Mouse (Mus musculus) limb, embryonic 11.5 days (tissue): ENCODE measurements around the gene Lrrc4. TPM values are rescaled to one million over a fixed set of nuclear protein-coding genes. Genes with fewer than 3 reads are reported as not detected.

Experiments
- ATAC-seq: fragments of 200-750 bp; cut with Nextera tagmentation; 2 replicates; pipeline ENCODE4 v1.8.0; 2017; ENCODE audit warnings: low read depth; ENCODE audit not compliant: insufficient number of reproducible peaks, low FRiP score, low TSS enrichment
- DNase-seq: peaks from one replicate; pipeline ENCODE4 v3.0.0-alpha.2; 2015; ENCODE audit warnings: low spot score
- H3K27ac ChIP-seq: fragments of 300-500 bp; sonication (generic); replicated peaks from 2 replicates; pipeline ENCODE4 v1.5.1; 2014; ENCODE audit warnings: low read depth, mild to moderate bottlenecking, low read length
- H3K27me3 ChIP-seq: fragments of 300-500 bp; sonication (generic); 2 replicates; pipeline ENCODE4 v1.6.1; 2014; ENCODE audit warnings: mild to moderate bottlenecking, low read length, mixed read lengths; ENCODE audit not compliant: control insufficient read depth, insufficient read depth
- H3K36me3 ChIP-seq: fragments of 300-500 bp; sonication (generic); 2 replicates; pipeline ENCODE4 v1.6.1; 2014; ENCODE audit warnings: mild to moderate bottlenecking, low read length, moderate library complexity, mixed read lengths; ENCODE audit not compliant: control insufficient read depth, insufficient read depth
- H3K4me1 ChIP-seq: fragments of 300-500 bp; sonication (generic); 2 replicates; pipeline ENCODE4 v1.6.1; 2014; ENCODE audit warnings: low read length, mixed read lengths; ENCODE audit not compliant: control insufficient read depth, insufficient read depth
- H3K4me2 ChIP-seq: fragments of 300-500 bp; sonication (generic); 2 replicates; pipeline ENCODE4 v1.6.1; 2014; ENCODE audit warnings: low read depth, mild to moderate bottlenecking, moderate library complexity; ENCODE audit not compliant: severe bottlenecking
- H3K4me3 ChIP-seq: fragments of 300-500 bp; sonication (generic); 2 replicates; pipeline ENCODE4 v1.5.1; 2014; ENCODE audit warnings: low read depth, low read length
- H3K9ac ChIP-seq: fragments of 300-500 bp; sonication (generic); 2 replicates; pipeline ENCODE4 v1.6.1; 2014; ENCODE audit warnings: mild to moderate bottlenecking, low read length
- H3K9me3 ChIP-seq: fragments of 300-500 bp; sonication (generic); 2 replicates; pipeline ENCODE4 v1.6.1; 2016; ENCODE audit warnings: low read length; ENCODE audit not compliant: control insufficient read depth
- WGBS: fragments of 180-500 bp; shearing (Covaris S2); extraction: QIAGEN DNeasy Blood & Tissue Kit; methylation state at CpG from one replicate; pipeline ENCODE4 v1.1.7; 2014; 5-methylcytosine and 5-hydroxymethylcytosine counted together
- polyA plus RNA-seq: library from polyadenylated mRNA; unstranded; fragments of >200 nt; fragmentation: Nextera tagmentation; extraction: Ambion mirVana; gene quantifications from 2 replicates; pipeline ENCODE4 v1.2.1, GENCODE M21; 2014

The Lrrc4 gene
- polyA plus RNA-seq, 1 experiment from 2014 or later, result 0.48 TPM

GRCm38 (mm10) chr6:28640088-28640487, 191.5 kb downstream of the Lrrc4 start:
- Histone ChIP-seq H3K27ac (no peak overlapping the region), H3K4me1 (no peaks in the 10 kb centered on the region), H3K9me3 (no peaks in the 10 kb centered on the region), H3K27me3 (no peaks in the 10 kb centered on the region), H3K4me3 (no peak overlapping the region), H3K36me3 (no peaks in the 10 kb centered on the region), H3K9ac (no peak overlapping the region), H3K4me2 (no peak overlapping the region)
- DNase-seq (no peak), ATAC-seq (no peak)
- 93% methylated on average over 5 of the region's 5 CpGs for WGBS

GRCm38 (mm10) chr6:28635531-28636348, 195.8 kb downstream of the Lrrc4 start:
- H3K4me2 ChIP-seq, result no peak overlapping the region
- DNase-seq, result no peak
- no peaks in the 10 kb centered on the region for H3K9me3 ChIP-seq
- H3K4me3 ChIP-seq, result no peak overlapping the region
- no peaks in the 10 kb centered on the region for H3K36me3 ChIP-seq
- H3K27me3 ChIP-seq, result no peaks in the 10 kb centered on the region
- no peak overlapping the region for H3K9ac ChIP-seq
- no peak for ATAC-seq
- no peaks in the 10 kb centered on the region for H3K4me1 ChIP-seq
- 73% methylated on average over 6 of the region's 6 CpGs for WGBS
- H3K27ac ChIP-seq, result no peak overlapping the region

DNA sequence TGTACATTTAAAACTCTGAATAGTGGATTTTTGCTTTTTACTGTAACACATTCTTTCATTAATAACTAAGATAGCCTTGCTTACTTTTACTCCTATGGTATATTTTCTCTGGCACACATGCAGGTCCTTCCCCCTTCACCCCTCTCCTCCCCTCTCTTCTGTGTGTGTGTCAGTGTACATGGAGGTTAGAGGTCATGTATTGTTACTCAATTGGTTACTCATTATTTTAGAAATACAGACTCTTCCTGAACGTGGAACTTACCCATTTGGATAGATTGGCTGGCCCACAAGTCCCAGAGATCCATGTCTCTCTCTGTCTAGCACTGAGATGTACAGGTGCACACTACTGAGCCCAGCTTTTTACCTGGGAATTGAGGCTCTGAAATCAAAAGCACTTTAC, 196.5 kb downstream of the Lrrc4 start:
- 77% methylated on average over 1 of the region's 1 CpGs for WGBS

GRCm38 (mm10) chr6:28633656-28634055, 197.9 kb downstream of the Lrrc4 start:
- Histone ChIP-seq H3K4me1 (no peaks in the 10 kb centered on the region), H3K4me2 (no peak overlapping the region), H3K9ac (no peak overlapping the region), H3K36me3 (no peaks in the 10 kb centered on the region), H3K27ac (no peak overlapping the region), H3K4me3 (no peak overlapping the region), H3K27me3 (no peaks in the 10 kb centered on the region), H3K9me3 (no peaks in the 10 kb centered on the region)
- DNase-seq (no peak), ATAC-seq (no peak)
- WGBS, result 60% methylated on average over 3 of the region's 3 CpGs

More for the DNA sequence above, 196.5 kb downstream of the Lrrc4 start:
- Histone ChIP-seq H3K9me3 (no peaks in the 10 kb centered on the region), H3K4me2 (no peak overlapping the region), H3K27me3 (no peaks in the 10 kb centered on the region), H3K4me3 (no peak overlapping the region), H3K4me1 (no peaks in the 10 kb centered on the region), H3K36me3 (no peaks in the 10 kb centered on the region), H3K27ac (no peak overlapping the region), H3K9ac (no peak overlapping the region)
- no peak for ATAC-seq
- DNase-seq, result no peak

DNA sequence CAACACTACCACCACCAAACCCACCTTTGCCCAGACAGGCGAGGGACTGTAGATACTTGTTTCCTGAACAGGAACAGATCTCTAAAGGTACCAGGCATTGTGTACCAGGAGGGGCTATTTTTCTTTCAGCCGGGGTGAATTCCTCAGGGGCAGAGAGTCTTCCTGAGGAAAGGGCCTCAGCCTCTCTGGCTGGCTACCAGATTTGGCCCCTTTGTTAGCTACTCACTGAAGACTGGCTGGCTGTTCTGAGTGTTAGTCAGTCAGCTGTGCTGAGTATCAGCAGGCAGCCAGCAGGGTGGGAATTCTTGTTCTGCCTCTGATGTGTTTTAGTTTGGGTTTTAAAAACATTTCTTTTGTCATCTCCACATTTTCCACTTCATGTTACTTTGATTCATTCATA, 198.4 kb downstream of the Lrrc4 start:
- no peak overlapping the region for H3K4me3 ChIP-seq
- WGBS, result 76% methylated on average over 2 of the region's 2 CpGs
- H3K9me3 ChIP-seq, result no peaks in the 10 kb centered on the region
- no peak overlapping the region for H3K27ac ChIP-seq
- no peaks in the 10 kb centered on the region for H3K4me1 ChIP-seq
- DNase-seq (no peak), ATAC-seq (no peak)
- H3K9ac ChIP-seq, result no peak overlapping the region
- H3K4me2 ChIP-seq, result no peak overlapping the region
- no peaks in the 10 kb centered on the region for H3K36me3 ChIP-seq
- no peaks in the 10 kb centered on the region for H3K27me3 ChIP-seq

DNA sequence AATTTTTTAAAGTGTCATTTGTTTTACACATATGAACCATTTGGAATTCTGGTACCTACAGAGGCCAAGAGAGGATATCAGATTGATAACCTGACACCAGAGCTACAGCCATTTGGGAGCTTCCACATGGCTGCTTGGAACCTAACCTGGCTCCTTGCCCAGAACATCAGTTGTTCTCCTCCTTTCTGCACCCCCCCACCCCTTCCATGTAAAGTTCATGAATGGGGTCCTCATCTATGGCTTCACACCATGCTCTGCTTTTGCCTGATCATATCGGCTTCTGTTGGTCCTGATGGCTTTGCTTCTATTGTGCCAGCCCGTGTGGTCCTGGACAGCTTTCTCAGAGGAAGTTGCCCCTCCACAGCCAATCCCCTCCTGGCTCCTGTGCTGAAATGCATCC, 200.6 kb downstream of the Lrrc4 start:
- Histone ChIP-seq H3K9me3 (no peaks in the 10 kb centered on the region), H3K4me1 (no peaks in the 10 kb centered on the region), H3K27ac (no peak overlapping the region), H3K4me3 (no peak overlapping the region), H3K9ac (no peak overlapping the region), H3K27me3 (no peaks in the 10 kb centered on the region), H3K36me3 (no peaks in the 10 kb centered on the region), H3K4me2 (no peak overlapping the region)
- ATAC-seq, result no peak
- DNase-seq, result no peak
- 92% methylated on average over 2 of the region's 2 CpGs for WGBS

DNA sequence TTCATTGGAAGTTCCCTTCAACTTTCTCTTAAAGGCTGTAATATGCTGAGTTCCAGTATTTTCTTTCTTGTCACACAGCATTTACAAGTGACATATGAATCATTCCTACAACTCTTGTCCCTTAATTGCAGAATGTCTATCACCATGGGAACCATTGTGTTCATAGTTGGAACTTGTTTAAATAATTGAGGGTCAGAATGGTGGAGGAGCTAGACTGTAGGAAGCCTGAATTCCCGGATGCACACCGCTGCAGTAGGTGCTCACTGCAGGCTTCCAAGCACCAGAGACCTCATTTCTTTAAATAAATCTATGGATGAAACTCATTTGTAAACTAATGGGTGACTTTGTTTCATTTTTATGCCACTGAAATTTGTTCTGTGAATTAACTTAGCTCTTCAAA, 201.7 kb downstream of the Lrrc4 start:
- DNase-seq, result no peak
- Histone ChIP-seq H3K27me3 (no peaks in the 10 kb centered on the region), H3K9me3 (no peaks in the 10 kb centered on the region), H3K9ac (no peak overlapping the region), H3K27ac (no peak overlapping the region), H3K4me2 (no peak overlapping the region), H3K36me3 (no peaks in the 10 kb centered on the region), H3K4me3 (no peak overlapping the region), H3K4me1 (no peaks in the 10 kb centered on the region)
- 81% methylated on average over 2 of the region's 2 CpGs for WGBS
- ATAC-seq, result no peak

DNA sequence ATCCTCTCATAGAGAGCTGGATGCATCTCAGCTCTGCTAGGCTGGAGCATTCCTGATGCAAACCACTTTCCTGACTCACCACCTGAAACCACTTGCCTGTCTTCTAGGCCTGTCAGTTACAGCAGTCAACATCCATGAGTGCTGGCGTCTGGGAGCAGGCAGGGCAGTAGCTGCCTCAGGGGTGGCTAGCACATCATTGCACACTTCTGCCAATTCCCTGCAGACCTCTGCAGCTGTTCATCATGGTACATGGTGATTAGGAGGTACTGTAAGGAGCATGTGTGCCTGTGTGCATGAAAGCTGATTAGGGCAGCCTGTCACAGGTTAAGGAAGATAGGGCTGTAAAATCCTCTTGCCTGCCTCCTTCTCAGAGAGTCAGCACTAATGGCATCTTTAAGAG, 203.1 kb downstream of the Lrrc4 start:
- Histone ChIP-seq H3K4me1 (no peaks in the 10 kb centered on the region), H3K27me3 (no peaks in the 10 kb centered on the region), H3K9ac (no peak overlapping the region), H3K4me2 (no peak overlapping the region), H3K9me3 (no peaks in the 10 kb centered on the region), H3K27ac (no peak overlapping the region), H3K4me3 (no peak overlapping the region), H3K36me3 (no peaks in the 10 kb centered on the region)
- ATAC-seq (no peak), DNase-seq (no peak)
- 55% methylated on average over 1 of the region's 1 CpGs for WGBS

DNA sequence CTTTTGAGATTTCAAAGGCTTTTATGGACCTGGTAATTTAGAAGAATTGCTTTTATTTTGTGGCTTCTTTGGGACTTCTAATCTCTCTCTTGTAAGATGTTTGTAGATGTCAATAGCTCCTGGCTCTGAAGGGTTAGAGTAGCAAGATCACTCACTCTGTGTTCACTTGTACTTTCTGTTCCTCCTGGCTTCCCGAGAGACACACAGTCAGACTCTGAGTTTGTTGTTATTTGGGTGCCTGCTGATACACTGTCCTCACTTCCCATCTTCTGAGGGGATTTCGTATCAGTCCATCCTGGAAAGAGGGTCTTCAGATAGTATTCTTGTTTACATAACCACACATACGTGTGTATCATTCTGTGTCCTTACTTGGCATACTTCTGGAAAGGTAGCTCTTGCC, 208.6 kb downstream of the Lrrc4 start:
- Histone ChIP-seq H3K4me2 (no peak overlapping the region), H3K4me1 (peaks cover 2% of the 10 kb centered on the region; the same call in 1 of the 2 replicates), H3K9ac (no peak overlapping the region), H3K27me3 (no peaks in the 10 kb centered on the region), H3K4me3 (no peak overlapping the region), H3K27ac (no peak overlapping the region), H3K9me3 (no peaks in the 10 kb centered on the region), H3K36me3 (no peaks in the 10 kb centered on the region)
- WGBS, result 72% methylated on average over 3 of the region's 3 CpGs
- ATAC-seq (no peak), DNase-seq (no peak)
